ENCODE assay signal across 8 mouse cellular contexts in genomic region chr13:40732816-40733541, GRCm38 (mm10). TPM values are rescaled to one million over a fixed set of nuclear protein-coding genes. Genes with fewer than 3 reads are reported as not detected.
DNase-seq lines count a peak whose midpoint lies in the region; ATAC-seq and TF ChIP-seq lines count a peak whose summit lies in the region.

No protein-coding gene starts in this region.

- TF ChIP-seq CTCF in brain, embryonic 14.5 days (IDR thresholded peaks at IDR 0.05; ENCODE audit: borderline replicate concordance, extremely low read depth, insufficient read depth, insufficient read length), result no peak

- DNase-seq in heart, adult 9 months (ENCODE audit: low spot score in 2 of 2), result no peak
- peak; percentile 35 for DNase-seq in brain, embryonic 14.5 days (ENCODE audit: low read depth)
- DNase-seq in neural tube, embryonic 10.5 days (ENCODE audit: extremely low spot score, low spot score), result peak; percentile 53
- DNase-seq in urinary bladder, postnatal 10 days (ENCODE audit: low spot score), result no peak
- no peak for DNase-seq in adrenal gland, adult 18-20 months (ENCODE audit: low spot score in 2 of 2)

- TF ChIP-seq POLR2A in brain, embryonic 14.5 days (IDR thresholded peaks at IDR 0.05; ENCODE audit: borderline replicate concordance, extremely low read depth, insufficient read depth, insufficient read length, poor library complexity, severe bottlenecking), result no peak

- peak overlapping the region; percentile 69 for H3K4me2 ChIP-seq in heart, embryonic 14.5 days (ENCODE audit: low read length)
- H3K4me2 ChIP-seq in hindbrain, embryonic 16.5 days (ENCODE audit: low read length), result peak overlapping the region; percentile 66

- H3K4me1 ChIP-seq in heart, embryonic 14.5 days (ENCODE audit: control insufficient read depth in 2 of 2, insufficient read depth in 2 of 2, low read length in 2 of 2), result peaks cover 3 to 23% of the 10 kb centered on the region in 2 experiments; a peak in 3 of 4 replicates
- peaks cover 13% of the 10 kb centered on the region for H3K4me1 ChIP-seq in hindbrain, embryonic 16.5 days (ENCODE audit: control insufficient read depth, insufficient read depth, low read depth, low read length)

- ATAC-seq in heart, embryonic 14.5 days (ENCODE audit: insufficient number of reproducible peaks, insufficient read depth, low FRiP score, low read depth), result no peak
- no peak for ATAC-seq in hindbrain, embryonic 16.5 days
- no peak for ATAC-seq in activated CD4-positive, CD25-positive, alpha-beta regulatory T cell, adult 4 months

- H3K36me3 ChIP-seq in heart, embryonic 14.5 days (ENCODE audit: control insufficient read depth, insufficient read depth, low read length), result no peaks in the 10 kb centered on the region
- no peaks in the 10 kb centered on the region for H3K36me3 ChIP-seq in hindbrain, embryonic 16.5 days (ENCODE audit: control insufficient read depth, insufficient read depth, low read length)

- peak overlapping the region; percentile 29 to 32 for H3K4me3 ChIP-seq in heart, embryonic 14.5 days (ENCODE audit: control insufficient read depth in 1 of 2, insufficient read depth in 1 of 2, low read depth in 1 of 2, low read length in 2 of 2)
- H3K4me3 ChIP-seq in hindbrain, embryonic 16.5 days (ENCODE audit: low read length), result peak overlapping the region; percentile 51

- under 1% methylated on average over 30 of the region's 30 CpGs for WGBS in heart, embryonic 14.5 days
- under 1% methylated on average over 30 of the region's 30 CpGs for WGBS in hindbrain, embryonic 16.5 days

- H3K27ac ChIP-seq in heart, embryonic 14.5 days (replicated peaks in 1 of 2; ENCODE audit: control insufficient read depth in 1 of 2, insufficient read depth in 1 of 2, low read depth in 2 of 2, low read length in 2 of 2), result no peak overlapping the region
- H3K27ac ChIP-seq in hindbrain, embryonic 16.5 days (ENCODE audit: low read depth, low read length), result peak overlapping the region; percentile 31; the same call in 1 of the 2 replicates

- H3K9ac ChIP-seq in heart, embryonic 14.5 days (ENCODE audit: low read length), result peak overlapping the region; percentile 31; the same call in 1 of the 2 replicates
- peak overlapping the region; percentile 45; the same call in 1 of the 2 replicates for H3K9ac ChIP-seq in hindbrain, embryonic 16.5 days (ENCODE audit: low read depth, low read length)

- H3K9me3 ChIP-seq in heart, embryonic 14.5 days (ENCODE audit: control insufficient read depth, low read length), result no peaks in the 10 kb centered on the region
- no peaks in the 10 kb centered on the region for H3K9me3 ChIP-seq in hindbrain, embryonic 16.5 days (ENCODE audit: control insufficient read depth, low read length)

- peaks cover 84% of the 10 kb centered on the region for H3K27me3 ChIP-seq in heart, embryonic 14.5 days (ENCODE audit: control insufficient read depth, insufficient read depth, low read length)
- peaks cover 31% of the 10 kb centered on the region for H3K27me3 ChIP-seq in hindbrain, embryonic 16.5 days (replicated peaks; ENCODE audit: control insufficient read depth, insufficient read depth, low read length)

RNA-seq across cellular contexts. Expression of gene Tfap2a, which starts 5.2 kb away (rescaled TPM):
- polyA plus RNA-seq in heart, embryonic 14.5 days (2014; fragmentation: Nextera tagmentation; extraction: Ambion mirVana), result 0.22 TPM in 1 of 2 replicates, not detected in the other
- polyA plus RNA-seq in brain, embryonic 14.5 days (2012; rRNA removed), result 5.2 and 19.9 TPM in 2 replicates
- polyA plus RNA-seq in hindbrain, embryonic 16.5 days (2015; fragmentation: Nextera tagmentation; extraction: Ambion mirVana), result 8.4 and 9.0 TPM in 2 replicates
- polyA plus RNA-seq in activated CD4-positive, CD25-positive, alpha-beta regulatory T cell, adult 4 months (2017; shearing (Covaris generic)), result not detected
- total RNA-seq in adrenal gland, adult 18-20 months (2021), result under 1 TPM in 1 of 2 experiments, not detected in 1; 0.45 TPM

Comparison
In these comparisons a context has a peak if more than half of its experiments do, and no peak if none do; other contexts are left out.
1. DNase-seq: peak in brain, embryonic 14.5 days (single experiment) and neural tube, embryonic 10.5 days (single experiment); none in heart, adult 9 months (0 of 2), urinary bladder, postnatal 10 days (single experiment) and adrenal gland, adult 18-20 months (0 of 2).